Mouse (Mus musculus) heart, postnatal 0 days (tissue): ENCODE data around the gene BC034090. TPM values are rescaled to one million over a fixed set of nuclear protein-coding genes. Genes with fewer than 3 reads are reported as not detected.

Experiments used
- ATAC-seq: fragments of 200-750 bp; cut with Nextera tagmentation; 2 replicates; pipeline ENCODE4 v1.8.0; 2017; ENCODE audit warnings: low read depth, moderate number of reproducible peaks, moderate library complexity; ENCODE audit not compliant: insufficient read depth
- DNase-seq: peaks from one replicate; pipeline ENCODE4 v3.0.0-alpha.2; 2016; ENCODE audit warnings: low spot score
- H3K27ac ChIP-seq: fragments of 300-500 bp; sonication (generic); 2 replicates; pipeline ENCODE4 v1.5.1; 2014; ENCODE audit warnings: low read depth, mild to moderate bottlenecking
- H3K27me3 ChIP-seq: fragments of 300-500 bp; sonication (generic); 2 replicates; pipeline ENCODE4 v1.6.1; 2014; ENCODE audit warnings: low read length, mixed read lengths; ENCODE audit not compliant: control insufficient read depth, insufficient read depth
- H3K36me3 ChIP-seq: fragments of 300-500 bp; sonication (generic); replicated peaks from 2 replicates; pipeline ENCODE4 v1.6.1; 2014; ENCODE audit warnings: low read length, mixed read lengths; ENCODE audit not compliant: control insufficient read depth, insufficient read depth
- H3K4me1 ChIP-seq: fragments of 300-500 bp; sonication (generic); 2 replicates; pipeline ENCODE4 v1.6.1; 2014; ENCODE audit warnings: antibody characterized with exemption; ENCODE audit not compliant: control insufficient read depth, insufficient read depth
- H3K4me2 ChIP-seq: fragments of 300-500 bp; sonication (generic); 2 replicates; pipeline ENCODE4 v1.6.1; 2014; ENCODE audit warnings: low read depth, mild to moderate bottlenecking, low read length, moderate library complexity
- H3K4me3 ChIP-seq: fragments of 300-500 bp; sonication (generic); 2 replicates; pipeline ENCODE4 v1.5.1; 2014; ENCODE audit warnings: low read depth, low read length
- H3K9ac ChIP-seq: fragments of 300-500 bp; sonication (generic); replicated peaks from 2 replicates; pipeline ENCODE4 v1.6.1; 2014; ENCODE audit warnings: low read depth, low read length, mixed read lengths
- H3K9me3 ChIP-seq: fragments of 300-500 bp; sonication (generic); replicated peaks from 2 replicates; pipeline ENCODE4 v1.6.1; 2016; ENCODE audit warnings: low read length; ENCODE audit not compliant: control insufficient read depth
- CTCF ChIP-seq: IDR thresholded peaks from 2 replicates; pipeline ENCODE4 v1.5.1; 2016; ENCODE audit warnings: antibody characterized with exemption, control low read depth, low read depth
- EP300 ChIP-seq: IDR thresholded peaks from 2 replicates; pipeline ENCODE4 v1.6.1; 2016; ENCODE audit warnings: antibody characterized with exemption, low read depth
- WGBS: fragments of 180-500 bp; shearing (Covaris S2); extraction: QIAGEN DNeasy Blood & Tissue Kit; methylation state at CpG from one replicate; pipeline ENCODE4 v1.1.7; 2014; 5-methylcytosine and 5-hydroxymethylcytosine counted together
- polyA plus RNA-seq: library from polyadenylated mRNA; unstranded; fragments of >200 nt; fragmentation: Nextera tagmentation; extraction: Ambion mirVana; gene quantifications from 2 replicates; pipeline ENCODE4 v1.2.1, GENCODE M21; 2015
- total RNA-seq: library from RNA; depleted of rRNA; stranded (reverse); fragments of >200 nt; gene quantifications from 2 replicates; pipeline ENCODE4 v1.2.3, GENCODE M21; 2014; ENCODE audit warnings: low replicate concordance

BC034090 gene
- total and polyA plus RNA-seq, 2 experiments from 2014 or later, result 9.7 to 82.1 TPM

- Histone ChIP-seq H3K4me3 (no peak overlapping the region), H3K36me3 (0 out of 2 replicates have a peak, but pooled peaks cover 6% of the 10 kb centered on the region), H3K27me3 (no peaks in the 10 kb centered on the region), H3K9ac (no peak overlapping the region), H3K4me2 (no peak overlapping the region), H3K27ac (peak overlapping the region; percentile 49; the same call in 1 of the 2 replicates), H3K4me1 (peaks cover 45% of the 10 kb centered on the region), H3K9me3 (no peaks in the 10 kb centered on the region)
- DNase-seq, result no peak
- no peak for ATAC-seq
- 60% methylated on average over 11 of the region's 11 CpGs for WGBS
- TF ChIP-seq CTCF (no peak), EP300 (no peak)
Observed at GRCm38 (mm10) chr1:155210011-155210763, 34.1 kb downstream of the BC034090 start.

GRCm38 (mm10) chr1:155207859-155208258, 36.4 kb downstream of the BC034090 start:
- no peak overlapping the region for H3K4me3 ChIP-seq
- no peak for ATAC-seq
- DNase-seq, result no peak
- H3K36me3 ChIP-seq, result peaks cover 5% of the 10 kb centered on the region; the same call in 1 of the 2 replicates
- peaks cover 43% of the 10 kb centered on the region for H3K4me1 ChIP-seq
- no peak overlapping the region for H3K27ac ChIP-seq
- H3K9ac ChIP-seq, result no peak overlapping the region
- 79% methylated on average over 3 of the region's 3 CpGs for WGBS
- no peak overlapping the region for H3K4me2 ChIP-seq
- H3K27me3 ChIP-seq, result no peaks in the 10 kb centered on the region
- no peaks in the 10 kb centered on the region for H3K9me3 ChIP-seq
- TF ChIP-seq EP300, result no peak
- TF ChIP-seq CTCF, result no peak

- H3K9ac ChIP-seq, result 0 out of 2 replicates have a peak overlapping the region, but pooled peaks have one; percentile 28
- DNase-seq (peak; percentile 78), ATAC-seq (peak; percentile 88)
- TF ChIP-seq CTCF, result peak; percentile 43
- TF ChIP-seq EP300, result peak; percentile 86; the same call in 1 of the 2 replicates
- peak overlapping the region; percentile 9; the same call in 1 of the 2 replicates for H3K4me2 ChIP-seq
- H3K36me3 ChIP-seq, result peaks cover 9% of the 10 kb centered on the region; the same call in 1 of the 2 replicates
- peak overlapping the region; percentile 83 for H3K27ac ChIP-seq
- H3K27me3 ChIP-seq, result no peaks in the 10 kb centered on the region
- 36% methylated on average over 19 of the region's 19 CpGs for WGBS
- peaks cover 37% of the 10 kb centered on the region for H3K4me1 ChIP-seq
- H3K4me3 ChIP-seq, result no peak overlapping the region
- no peaks in the 10 kb centered on the region for H3K9me3 ChIP-seq
Observed at GRCm38 (mm10) chr1:155205822-155206660, 38.2 kb downstream of the BC034090 start.

DNA sequence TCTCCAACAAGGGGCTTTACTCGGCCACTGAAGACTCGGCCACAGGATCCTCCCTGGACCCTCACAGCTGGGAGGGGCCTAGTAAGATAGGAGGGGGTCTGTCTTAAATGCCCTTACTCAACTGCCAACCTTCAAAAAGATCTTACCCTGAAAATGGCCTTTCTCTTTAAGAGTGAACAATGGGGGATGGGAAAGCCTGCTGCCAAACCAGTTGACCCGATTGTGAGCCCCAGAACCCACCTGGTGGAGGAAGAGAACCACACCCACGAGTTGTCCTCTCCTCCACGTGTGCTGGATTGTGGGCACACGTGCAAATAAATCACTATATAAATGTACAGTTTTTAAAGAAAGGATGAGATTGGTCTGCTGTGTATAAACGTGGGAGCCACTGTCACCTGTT, 38.9 kb downstream of the BC034090 start:
- Histone ChIP-seq H3K36me3 (peaks cover 9% of the 10 kb centered on the region; the same call in 1 of the 2 replicates), H3K9ac (no peak overlapping the region), H3K27me3 (no peaks in the 10 kb centered on the region), H3K4me3 (no peak overlapping the region), H3K4me2 (no peak overlapping the region), H3K9me3 (no peaks in the 10 kb centered on the region), H3K27ac (peak overlapping the region; percentile 83), H3K4me1 (peaks cover 34% of the 10 kb centered on the region)
- WGBS, result 54% methylated on average over 7 of the region's 7 CpGs
- DNase-seq (no peak), ATAC-seq (no peak)
- TF ChIP-seq EP300 (no peak), CTCF (0 out of 2 replicates have a peak, but pooled peaks have one; percentile 8)

- H3K36me3 ChIP-seq, result peaks cover 9% of the 10 kb centered on the region; the same call in 1 of the 2 replicates
Observed at GRCm38 (mm10) chr1:155204560-155205162, 39.6 kb downstream of the BC034090 start.

More at GRCm38 (mm10) chr1:155204560-155205162, 39.6 kb downstream of the BC034090 start:
- WGBS, result 57% methylated on average over 8 of the region's 8 CpGs
- H3K27ac ChIP-seq, result 0 out of 2 replicates have a peak overlapping the region, but pooled peaks have one; percentile 83
- no peak overlapping the region for H3K4me3 ChIP-seq
- ATAC-seq (no peak), DNase-seq (no peak)
- no peak overlapping the region for H3K9ac ChIP-seq
- peaks cover 34% of the 10 kb centered on the region for H3K4me1 ChIP-seq
- TF ChIP-seq EP300 (no peak), CTCF (no peak)
- H3K9me3 ChIP-seq, result no peaks in the 10 kb centered on the region
- no peak overlapping the region for H3K4me2 ChIP-seq
- no peaks in the 10 kb centered on the region for H3K27me3 ChIP-seq
